Mouse (Mus musculus) adrenal gland, postnatal 14 days (tissue): ENCODE data around the gene Sdccag8. TPM values are rescaled to one million over a fixed set of nuclear protein-coding genes. Genes with fewer than 3 reads are reported as not detected.

Source experiments
- DNase-seq: peaks from one replicate; pipeline ENCODE4 v3.0.0; 2021; ENCODE audit warnings: mixed read lengths
- long read RNA-seq, 2 experiments: library from polyadenylated mRNA; stranded (forward); transcript quantifications; one replicate each; pipeline ENCODE4 v2.0.0; 2021
- total RNA-seq: library from RNA; stranded (reverse); gene quantifications from 2 replicates; pipeline ENCODE4 v1.2.3, GENCODE M21; 2021

The Sdccag8 gene
- total RNA-seq = 6.9 and 9.3 TPM in 2 replicates
- long read RNA-seq, experiment 1, transcript Sdccag8-201 (18 exons, 2,776 nt) = major isoform, 13 of 23 reads
- long read RNA-seq, experiment 1, partial matches to known transcripts = 5 of 23 reads
- long read RNA-seq, experiment 1, other reads (novel, unspliced or antisense) = 5 of 23 reads
- long read RNA-seq, experiment 2, transcript Sdccag8-201 (18 exons, 2,776 nt) = major isoform, 7 of 14 reads
- long read RNA-seq, experiment 2, partial matches to known transcripts = 1 of 14 reads
- long read RNA-seq, experiment 2, other reads (novel, unspliced or antisense) = 6 of 14 reads

GRCm38 (mm10) chr1:176814591-176815062 is at the start of gene Sdccag8:
Gene Sdccag8 (plus strand): TSS chr1:176814660.
- peak; percentile 95 for DNase-seq

GRCm38 (mm10) chr1:176774533-176774932 is 39.9 kb upstream of the Sdccag8 start:
- DNase-seq = no peak

DNA sequence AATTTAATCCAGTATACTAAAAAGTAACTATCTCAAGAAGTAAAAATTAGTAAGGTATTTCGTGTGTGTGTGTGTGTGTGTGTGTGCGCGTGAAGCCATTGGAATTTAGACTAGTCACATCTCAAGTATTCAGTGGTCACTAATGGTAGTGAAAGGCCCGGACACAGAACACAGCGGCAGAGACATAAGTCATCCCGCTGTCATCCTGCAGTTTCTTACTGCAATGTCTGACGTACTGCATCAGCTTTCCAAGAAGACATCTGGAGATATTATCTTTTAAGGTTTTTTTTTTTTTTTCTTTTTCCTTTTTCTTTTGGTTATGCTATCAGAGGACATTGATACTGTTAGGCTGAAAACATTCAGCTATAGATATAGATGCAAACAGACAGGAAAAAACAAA is 25.1 kb upstream of the Sdccag8 start:
- DNase-seq = no peak

GRCm38 (mm10) chr1:176792175-176792574 is 22.3 kb upstream of the Sdccag8 start:
- no peak for DNase-seq

DNA sequence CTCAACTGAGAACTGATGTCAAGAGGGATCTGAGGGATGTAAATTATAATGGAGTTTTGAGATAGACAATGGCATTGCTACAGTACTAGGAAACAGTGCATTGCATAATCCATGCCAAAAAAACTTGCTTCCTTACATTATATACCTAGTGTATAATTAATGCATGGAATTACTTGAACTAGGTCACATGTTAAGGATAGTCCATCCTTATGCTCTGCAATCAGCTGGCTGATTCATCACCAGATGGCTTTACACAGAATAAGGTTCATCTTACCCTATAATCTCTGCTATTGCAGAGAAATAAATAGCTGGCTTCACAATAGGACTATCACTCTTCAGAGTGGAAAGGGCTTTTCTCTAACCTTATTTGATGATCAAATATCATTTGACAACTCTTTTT is 15.8 kb upstream of the Sdccag8 start:
- DNase-seq = no peak

GRCm38 (mm10) chr1:176800728-176801365 is 13.6 kb upstream of the Sdccag8 start:
- peak; percentile 61 for DNase-seq

GRCm38 (mm10) chr1:176810161-176810560 is 4.3 kb upstream of the Sdccag8 start:
- no peak for DNase-seq

- DNase-seq = no peak
Measured at GRCm38 (mm10) chr1:176811892-176812291, 2.6 kb upstream of the Sdccag8 start.

DNA sequence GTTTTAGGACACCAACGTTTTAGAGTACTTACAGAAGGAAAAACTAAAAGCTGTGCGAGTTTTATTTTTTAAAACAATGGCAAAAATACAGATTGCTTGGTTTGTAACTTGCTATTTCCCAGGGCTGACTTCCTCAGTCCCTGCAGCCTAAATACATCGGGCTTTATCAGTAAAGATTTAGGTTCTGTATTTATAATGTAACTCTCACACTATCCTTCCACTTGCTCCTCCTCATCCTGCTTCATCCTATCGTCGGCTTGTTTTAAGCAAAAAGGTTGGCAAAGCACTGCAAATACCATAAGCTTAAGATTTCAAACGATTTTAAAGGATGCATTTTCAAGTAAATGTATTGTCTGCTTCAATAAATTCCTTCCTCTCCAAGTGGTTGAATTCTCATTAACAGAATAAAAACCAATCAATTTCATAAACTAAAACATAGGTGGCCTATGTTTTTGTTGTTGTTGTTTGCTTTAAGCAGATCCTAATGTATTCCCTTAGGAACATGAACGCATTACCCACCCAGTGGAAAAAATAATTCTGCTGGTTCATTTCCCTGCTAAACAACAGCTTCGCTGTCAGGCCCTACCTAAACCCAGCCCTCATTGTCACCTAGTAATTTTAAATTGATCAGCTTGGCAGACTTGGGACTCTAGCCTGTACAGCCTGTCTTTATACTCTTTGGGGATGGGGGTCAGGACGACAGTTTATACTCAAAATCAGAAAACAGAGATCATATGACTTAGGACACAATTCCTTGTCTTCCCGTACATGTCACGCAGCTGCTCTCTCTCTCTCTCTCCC is 1.8 kb upstream of the Sdccag8 start:
- no peak for DNase-seq

DNA sequence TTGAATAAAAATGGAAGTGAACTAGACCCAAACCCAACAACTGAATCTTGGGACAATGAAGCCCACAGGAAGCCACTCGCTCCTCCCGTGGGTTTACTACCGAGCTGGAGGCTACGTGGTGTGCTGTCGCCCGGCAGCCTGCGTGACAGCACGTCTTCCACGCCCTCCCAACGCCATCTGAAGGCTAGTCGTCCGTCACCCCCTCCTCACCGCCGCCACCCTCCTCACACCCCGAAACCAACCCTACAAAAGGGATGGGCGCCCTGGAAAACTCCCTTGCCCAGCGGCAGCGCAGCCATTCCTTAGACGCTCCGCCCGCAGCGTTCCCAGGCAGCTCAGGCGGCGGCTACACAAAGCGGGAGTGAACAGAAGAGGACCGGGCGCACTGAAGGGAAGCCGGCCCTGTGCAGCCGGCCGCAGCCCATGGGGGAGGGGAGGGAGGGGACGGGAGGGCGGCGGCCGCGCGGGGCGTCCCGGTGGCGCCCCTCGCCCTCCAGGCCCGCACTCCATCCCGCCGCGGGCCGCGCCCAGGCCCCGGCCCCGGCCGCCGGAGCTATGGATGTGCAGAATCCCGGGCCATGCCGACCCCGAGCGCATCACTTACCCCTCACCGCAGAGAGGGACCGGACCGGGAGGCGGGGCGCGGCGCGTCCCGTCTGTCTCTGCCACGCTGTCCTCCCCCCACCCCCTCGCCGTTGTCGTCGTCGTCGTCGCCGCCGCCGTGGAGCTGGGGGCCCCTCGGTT is 996 bp upstream of the Sdccag8 start:
- peak; percentile 81 for DNase-seq

DNA sequence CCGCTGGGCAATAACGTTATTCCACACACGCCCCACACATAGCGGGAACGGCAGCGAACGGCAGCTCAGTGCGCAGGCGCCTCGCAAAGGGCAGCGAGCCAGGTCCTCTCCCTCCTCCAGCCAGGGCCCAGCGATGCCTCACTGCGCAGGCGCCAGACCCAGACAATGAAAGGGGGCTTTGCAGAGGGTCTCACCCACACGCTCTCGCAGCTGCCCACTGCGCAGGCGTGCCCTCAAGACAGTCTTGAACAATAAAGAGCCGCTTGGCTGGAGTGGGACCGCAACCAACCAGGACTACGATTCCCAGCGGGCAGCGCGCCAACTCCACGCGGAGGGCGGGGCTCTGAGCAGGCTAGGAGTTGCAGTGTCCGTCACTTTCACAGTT is 432 bp upstream of the Sdccag8 start, which contains the start of gene Cep170:
Gene Cep170 (minus strand): TSS at position 32 of the 385 bp plus-strand sequence.
- DNase-seq = peak; percentile 97

DNA sequence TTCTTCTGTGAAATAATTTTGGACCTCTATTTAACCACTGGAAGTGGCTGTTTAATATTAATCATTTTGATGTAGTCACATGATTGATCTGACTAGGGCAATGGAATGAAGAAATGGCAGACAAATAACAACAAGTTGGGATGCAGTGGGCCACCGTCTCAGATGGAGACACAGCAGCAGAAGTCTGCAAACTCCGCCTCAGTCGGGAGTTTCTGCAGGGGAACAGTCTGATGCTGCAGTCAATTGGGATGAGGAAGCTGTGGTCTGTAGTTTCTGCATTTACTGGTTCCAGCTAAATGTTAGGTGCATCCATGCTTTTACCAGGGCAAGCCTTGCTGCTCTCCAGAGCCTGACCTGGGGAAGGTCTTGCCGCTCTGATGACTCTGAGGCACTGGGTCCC is 2.3 kb downstream of the Sdccag8 start:
- DNase-seq = no peak

GRCm38 (mm10) chr1:176818147-176818546 is 3.7 kb downstream of the Sdccag8 start:
- DNase-seq = no peak

DNA sequence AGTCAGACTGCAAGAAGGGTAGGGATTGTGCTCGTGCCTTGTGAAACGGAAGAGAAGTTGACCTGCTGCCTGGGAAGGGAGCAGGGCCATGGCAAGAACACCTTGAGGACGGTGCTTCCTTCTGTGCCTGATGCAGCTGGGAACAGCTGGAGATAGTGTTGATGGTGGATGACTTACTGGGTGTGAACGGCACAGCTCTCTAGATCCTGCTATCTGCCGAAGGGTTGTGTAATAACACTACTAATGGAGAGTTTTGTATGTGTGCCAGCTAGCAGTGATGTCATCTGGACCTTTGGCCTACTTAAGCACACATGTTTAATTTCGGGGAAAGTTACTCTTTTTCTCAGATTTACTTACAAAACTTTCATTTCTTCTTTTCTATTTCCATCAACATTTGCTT is 4.3 kb downstream of the Sdccag8 start:
- DNase-seq = peak; percentile 69

- DNase-seq = no peak
Measured at GRCm38 (mm10) chr1:176821929-176822328, 7.5 kb downstream of the Sdccag8 start.

DNA sequence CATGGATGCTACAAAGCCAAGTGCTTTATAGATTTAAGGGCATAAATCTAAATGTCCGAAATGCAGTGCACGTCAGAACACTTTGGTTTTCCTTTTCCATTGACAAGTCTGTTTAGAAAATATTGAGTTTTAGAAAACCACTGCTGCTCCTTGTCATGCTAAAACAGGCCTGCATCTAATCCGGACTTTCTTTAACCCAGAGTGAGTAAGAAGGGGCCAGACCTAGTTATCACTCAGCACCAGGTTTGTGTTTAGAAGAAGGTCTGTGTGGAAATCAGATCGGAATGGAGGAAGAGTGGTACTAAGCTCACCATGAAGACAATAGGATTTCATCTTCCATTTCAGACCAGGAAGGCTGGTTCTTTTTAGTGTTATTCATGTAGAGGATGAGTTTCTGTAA is 8.5 kb downstream of the Sdccag8 start:
- DNase-seq = no peak

DNA sequence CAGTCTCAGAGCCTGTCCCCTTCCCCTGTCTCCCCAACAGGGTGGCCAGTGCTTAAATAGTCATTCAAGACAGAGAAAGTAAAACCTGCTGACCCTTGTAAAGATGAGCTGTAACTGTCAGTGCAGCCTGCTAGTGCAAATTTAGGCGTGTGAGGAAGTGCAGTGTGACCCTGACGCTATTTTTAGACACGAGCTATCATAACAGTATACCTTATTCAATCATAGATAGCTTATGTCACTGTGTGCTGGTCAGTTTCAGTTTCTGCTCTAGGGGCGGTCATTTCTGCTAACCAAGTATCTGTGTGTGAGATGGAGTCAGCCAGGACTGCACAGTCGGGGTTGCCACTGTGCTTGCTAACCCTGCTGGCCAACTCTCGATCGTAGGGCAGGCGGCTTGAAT is 9.4 kb downstream of the Sdccag8 start:
- no peak for DNase-seq

DNA sequence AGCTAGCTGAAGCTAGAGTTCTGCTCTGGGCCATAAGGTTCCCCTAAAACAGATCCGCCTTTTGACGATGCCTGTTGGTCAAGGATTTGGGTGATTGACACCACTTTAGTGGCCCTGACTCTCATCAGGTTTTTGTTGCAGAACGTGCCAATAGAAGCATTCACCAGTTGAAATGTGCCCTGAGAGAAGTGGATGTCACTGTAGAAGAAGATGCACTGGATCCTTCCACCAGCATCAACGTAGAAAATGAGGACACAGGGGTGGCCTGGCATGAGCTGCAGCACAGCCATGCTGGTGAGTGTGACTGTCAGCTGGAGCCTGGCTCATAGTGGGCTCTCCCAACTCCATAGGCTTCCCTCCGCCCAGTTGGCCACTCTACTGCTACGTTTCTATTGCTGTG is 10.2 kb downstream of the Sdccag8 start:
- DNase-seq = no peak

- no peak for DNase-seq
Measured at GRCm38 (mm10) chr1:176825084-176825483, 10.6 kb downstream of the Sdccag8 start.

GRCm38 (mm10) chr1:176826186-176826585 is 11.7 kb downstream of the Sdccag8 start:
- DNase-seq = peak; percentile 69

DNA sequence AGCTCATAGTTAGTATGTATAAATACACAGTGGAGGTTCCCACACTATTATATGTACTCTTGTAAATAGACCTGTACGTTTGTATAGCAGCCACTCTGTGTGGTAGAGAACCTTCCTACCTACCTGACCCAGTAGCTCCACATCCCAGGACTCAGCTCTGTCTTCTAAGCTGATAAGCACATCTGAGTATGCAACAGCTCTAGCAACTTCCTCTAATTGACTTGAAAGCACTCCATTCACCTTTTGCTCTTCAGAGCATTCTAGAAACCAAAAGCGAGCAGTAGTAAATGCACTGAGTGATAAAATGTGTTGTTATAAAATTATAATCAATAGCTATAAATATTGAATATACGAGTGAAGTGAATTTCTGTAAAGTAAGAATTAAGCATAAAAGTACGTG is 12.5 kb downstream of the Sdccag8 start:
- DNase-seq = no peak

DNA sequence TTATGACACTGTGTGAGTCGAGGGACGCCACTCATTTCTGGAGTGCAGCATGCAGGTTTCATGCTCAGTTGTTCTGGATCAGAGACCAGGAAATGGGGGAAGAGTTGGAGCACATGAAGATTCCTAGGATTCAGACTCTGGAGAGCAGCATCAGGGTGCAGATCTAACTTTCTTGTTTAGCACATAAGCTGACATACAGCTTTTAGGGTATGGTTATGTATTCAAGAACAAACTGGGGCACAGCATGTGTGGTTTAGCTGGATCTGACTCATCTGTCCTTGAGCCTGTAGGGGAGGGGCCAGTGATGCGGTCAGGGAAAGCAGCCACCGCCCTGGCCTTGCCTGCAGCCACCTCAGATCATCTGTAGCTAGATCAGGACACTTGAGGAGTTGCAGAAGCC is 12.9 kb downstream of the Sdccag8 start:
- peak; percentile 85 for DNase-seq
